Mouse (Mus musculus): ENCODE results near the gene Gm20814.
"Not testable (repeated sequence)": the region's sequence is repeated elsewhere in the genome, so short reads cannot be mapped to it uniquely, and the experiment has no call there.

Gene Gm20814

GRCm38 (mm10) chrY:75195556-75195955, at the start of gene Gm20814:
Gene Gm20814 (plus strand): TSS chrY:75195856.
- not testable (repeated sequence) for DNase-seq

Measured in cerebellum, postnatal 14 days (tissue).